Mouse (Mus musculus) spleen, adult 2 months (tissue): Measurements from ENCODE around the gene 4933424G06Rik.

Source experiments
- CTCF ChIP-seq: fragments of 200-500 bp; IDR thresholded peaks from 2 replicates; pipeline ENCODE4 v1.5.1; 2011; ENCODE audit warnings: mild to moderate bottlenecking, inconsistent platforms; ENCODE audit not compliant: insufficient read depth, insufficient read length, insufficient replicate concordance; ENCODE audit errors: extremely low read depth
- POLR2A ChIP-seq: fragments of 200-500 bp; IDR thresholded peaks from 2 replicates; pipeline ENCODE4 v1.6.1; 2011; ENCODE audit warnings: low read depth, low read length, inconsistent platforms

DNA sequence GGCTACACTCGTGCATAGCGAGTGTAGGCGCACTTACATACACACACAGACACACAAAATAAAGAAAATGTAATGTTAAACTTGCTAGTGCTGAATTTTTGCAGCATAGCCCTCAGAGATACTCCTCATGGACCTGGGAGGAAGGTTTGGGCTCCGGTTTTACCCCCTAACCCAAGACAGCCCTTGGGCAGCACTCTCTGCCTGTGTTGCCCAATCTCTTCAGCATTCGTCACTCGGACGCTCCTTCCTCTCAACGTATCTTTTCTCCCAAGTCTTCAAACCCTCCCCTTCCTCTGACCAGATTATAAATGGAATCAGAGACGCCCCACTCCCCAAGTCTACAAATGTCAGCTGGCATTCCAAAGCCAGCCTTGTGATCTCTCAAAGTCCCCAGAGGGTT lies 33.1 kb downstream of the 4933424G06Rik start:
- no peak for TF ChIP-seq CTCF
- TF ChIP-seq POLR2A = no peak
